Mouse (Mus musculus): ENCODE results near the gene Rab3c. TPM values are rescaled to one million over a fixed set of nuclear protein-coding genes. Genes with fewer than 3 reads are reported as not detected.

The Rab3c gene
- polyA plus RNA-seq, 1 experiment from 2014 or later = not detected

- H3K36me3 ChIP-seq (ENCODE audit: inconsistent target) = no peaks in the 10 kb centered on the region
- no peaks in the 10 kb centered on the region for H3K79me2 ChIP-seq (ENCODE audit: inconsistent target)
- H3K27ac ChIP-seq = no peak overlapping the region
- no peak overlapping the region for H3K4me3 ChIP-seq (ENCODE audit: inconsistent target)
- WGBS (ENCODE audit: missing documents) = 92% methylated on average over 5 of the region's 5 CpGs
These were observed 47.4 kb downstream of the Rab3c start for GRCm38 (mm10) chr13:110233364-110233763.

GRCm38 (mm10) chr13:110231086-110231688 is 49.6 kb downstream of the Rab3c start:
- H3K27ac ChIP-seq = no peak overlapping the region
- no peak overlapping the region for H3K4me3 ChIP-seq (ENCODE audit: inconsistent target)
- WGBS (ENCODE audit: missing documents) = 90% methylated on average over 5 of the region's 5 CpGs
- H3K79me2 ChIP-seq (ENCODE audit: inconsistent target) = no peaks in the 10 kb centered on the region
- no peaks in the 10 kb centered on the region for H3K36me3 ChIP-seq (ENCODE audit: inconsistent target)

DNA sequence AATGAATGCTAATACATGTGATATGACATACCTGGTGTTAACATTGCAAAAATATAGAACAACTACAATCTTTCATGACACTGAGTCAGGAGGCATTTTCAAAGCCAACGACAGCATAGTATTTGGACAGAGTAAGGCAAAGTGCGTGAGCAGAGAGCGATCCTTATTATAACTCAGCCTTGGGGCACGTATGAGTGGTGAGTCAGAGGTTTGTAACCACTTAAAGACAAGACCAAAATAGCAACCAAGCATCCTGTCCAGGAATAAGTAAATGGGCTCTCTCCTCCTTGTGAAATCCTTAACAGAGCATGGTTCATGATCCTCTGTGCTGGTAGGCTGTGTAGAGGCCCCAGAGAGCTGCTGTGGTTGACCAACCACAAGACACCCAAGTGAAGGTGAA is 50.8 kb downstream of the Rab3c start:
- 52% methylated on average over 4 of the region's 4 CpGs for WGBS (ENCODE audit: missing documents)
- H3K36me3 ChIP-seq (ENCODE audit: inconsistent target) = no peaks in the 10 kb centered on the region
- no peaks in the 10 kb centered on the region for H3K79me2 ChIP-seq (ENCODE audit: inconsistent target)
- H3K4me3 ChIP-seq (ENCODE audit: inconsistent target) = no peak overlapping the region
- no peak overlapping the region for H3K27ac ChIP-seq

- WGBS (ENCODE audit: missing documents) = 68% methylated on average over 7 of the region's 7 CpGs
- H3K79me2 ChIP-seq (ENCODE audit: inconsistent target) = no peaks in the 10 kb centered on the region
- H3K4me3 ChIP-seq (ENCODE audit: inconsistent target) = no peak overlapping the region
- no peaks in the 10 kb centered on the region for H3K36me3 ChIP-seq (ENCODE audit: inconsistent target)
- H3K27ac ChIP-seq = no peak overlapping the region
These were observed 61.6 kb downstream of the Rab3c start for GRCm38 (mm10) chr13:110219195-110219594.

DNA sequence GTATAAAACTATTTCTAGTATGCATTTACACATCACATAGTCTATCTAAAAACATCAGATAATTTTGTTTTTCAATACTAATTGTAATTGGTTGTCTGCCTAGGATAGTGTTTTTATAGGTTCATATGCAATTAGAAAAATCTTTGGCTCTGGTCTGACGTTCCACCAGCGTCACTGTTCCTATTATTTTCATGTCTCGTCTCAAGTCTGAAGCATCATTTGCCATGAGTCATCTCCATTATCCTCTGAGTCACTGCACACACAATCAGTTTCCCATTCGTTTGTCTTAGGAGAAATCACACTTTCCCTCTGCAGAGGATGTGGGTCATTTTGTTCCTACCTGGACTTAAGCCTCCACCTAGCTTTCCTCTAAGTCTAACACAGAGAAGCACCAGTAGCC is 62.3 kb downstream of the Rab3c start:
- no peak overlapping the region for H3K4me3 ChIP-seq (ENCODE audit: inconsistent target)
- H3K27ac ChIP-seq = no peak overlapping the region
- no peaks in the 10 kb centered on the region for H3K36me3 ChIP-seq (ENCODE audit: inconsistent target)
- 68% methylated on average over 4 of the region's 4 CpGs for WGBS (ENCODE audit: missing documents)
- no peaks in the 10 kb centered on the region for H3K79me2 ChIP-seq (ENCODE audit: inconsistent target)

DNA sequence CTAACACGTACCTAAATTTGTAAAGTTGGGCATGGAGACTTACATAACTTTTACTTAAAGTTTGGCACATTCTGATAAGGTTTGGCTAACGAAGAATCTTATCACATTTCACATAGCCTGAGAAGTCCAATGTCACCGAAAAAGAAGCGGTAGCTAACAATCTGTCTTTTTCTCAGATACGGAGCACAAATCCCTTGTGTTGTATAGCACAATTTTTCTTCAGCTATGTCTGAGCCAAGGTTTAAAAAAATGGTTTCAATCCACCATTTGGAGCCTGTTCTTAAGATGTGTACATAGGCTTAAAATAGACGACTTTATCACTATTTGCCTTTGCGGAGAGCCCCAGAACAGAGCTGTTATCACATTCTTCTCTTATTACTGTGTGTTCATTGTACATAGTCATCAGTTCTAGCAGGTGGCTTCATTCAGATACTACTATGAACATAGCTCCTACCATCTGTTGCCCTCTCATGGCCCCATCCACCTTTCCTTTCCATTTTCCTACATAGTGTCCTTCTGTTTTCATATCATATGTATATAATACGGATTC is 69.2 kb downstream of the Rab3c start:
- no peak overlapping the region for H3K4me3 ChIP-seq (ENCODE audit: inconsistent target)
- 92% methylated on average over 8 of the region's 8 CpGs for WGBS (ENCODE audit: missing documents)
- H3K79me2 ChIP-seq (ENCODE audit: inconsistent target) = no peaks in the 10 kb centered on the region
- no peaks in the 10 kb centered on the region for H3K36me3 ChIP-seq (ENCODE audit: inconsistent target)
- H3K27ac ChIP-seq = no peak overlapping the region

- Histone ChIP-seq H3K4me3 (ENCODE audit: inconsistent target) (no peak overlapping the region), H3K79me2 (ENCODE audit: inconsistent target) (no peaks in the 10 kb centered on the region), H3K27ac (no peak overlapping the region), H3K36me3 (ENCODE audit: inconsistent target) (no peaks in the 10 kb centered on the region)
- WGBS (ENCODE audit: missing documents) = 96% methylated on average over 5 of the region's 5 CpGs
These were observed 81.9 kb downstream of the Rab3c start for GRCm38 (mm10) chr13:110198906-110199305.

DNA sequence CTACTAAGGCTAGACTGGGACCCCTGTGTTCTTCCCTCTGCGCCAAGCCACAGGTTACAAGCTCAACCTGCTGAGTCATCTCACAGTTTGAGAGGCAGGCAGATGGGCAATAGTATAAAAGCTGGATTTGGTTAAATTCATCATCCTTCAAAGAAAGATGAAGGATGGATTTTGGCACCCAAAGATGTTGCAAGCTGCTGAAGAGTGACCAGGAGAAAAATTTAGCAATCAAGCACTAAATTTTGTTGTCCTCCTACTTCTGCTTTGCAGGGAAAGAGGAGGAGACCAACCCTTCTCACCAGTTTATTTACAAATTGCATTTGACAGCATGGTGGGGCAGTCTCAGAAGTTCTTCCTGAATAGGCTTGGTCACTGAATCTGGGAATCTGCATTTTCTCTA is 90.8 kb downstream of the Rab3c start:
- H3K36me3 ChIP-seq (ENCODE audit: inconsistent target) = no peaks in the 10 kb centered on the region
- H3K27ac ChIP-seq = no peak overlapping the region
- 83% methylated on average over 1 of the region's 1 CpGs for WGBS (ENCODE audit: missing documents)
- H3K79me2 ChIP-seq (ENCODE audit: inconsistent target) = no peaks in the 10 kb centered on the region
- H3K4me3 ChIP-seq (ENCODE audit: inconsistent target) = no peak overlapping the region

DNA sequence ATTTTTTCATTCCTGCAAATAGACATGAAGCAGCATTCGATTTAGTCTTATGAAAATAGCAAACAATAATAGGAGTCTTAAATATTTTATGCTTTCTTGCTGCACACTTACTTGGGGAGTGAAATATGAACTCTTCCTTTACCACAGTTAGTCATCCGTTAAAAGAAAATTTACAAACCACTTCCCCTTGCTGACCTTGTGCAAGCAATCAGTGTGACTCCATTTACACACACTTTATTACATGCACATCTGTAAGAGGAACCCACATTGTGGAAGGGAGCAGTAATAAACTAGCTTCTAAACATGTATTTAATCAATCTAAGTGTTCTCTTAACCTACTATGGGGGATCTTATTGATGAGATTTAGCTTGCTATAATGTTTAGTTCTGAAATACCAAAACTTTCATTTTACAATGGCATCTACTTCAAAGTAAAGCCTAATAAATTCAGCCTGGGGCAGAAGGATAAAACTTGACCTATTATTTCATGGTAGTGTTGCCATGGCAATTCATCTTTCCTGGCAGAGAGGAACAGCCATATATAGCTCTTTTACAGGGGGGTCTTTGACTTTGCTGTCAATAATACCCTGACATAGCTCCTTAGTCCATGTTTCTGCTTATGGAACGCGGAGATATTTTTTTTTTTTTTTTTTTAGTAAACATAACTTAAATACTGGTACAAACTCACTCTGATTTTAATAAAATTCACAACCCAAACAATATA is 95.7 kb downstream of the Rab3c start:
- Histone ChIP-seq H3K4me3 (ENCODE audit: inconsistent target) (no peak overlapping the region), H3K36me3 (ENCODE audit: inconsistent target) (no peaks in the 10 kb centered on the region), H3K79me2 (ENCODE audit: inconsistent target) (no peaks in the 10 kb centered on the region), H3K27ac (no peak overlapping the region)
- 59% methylated on average over 4 of the region's 4 CpGs for WGBS (ENCODE audit: missing documents)

DNA sequence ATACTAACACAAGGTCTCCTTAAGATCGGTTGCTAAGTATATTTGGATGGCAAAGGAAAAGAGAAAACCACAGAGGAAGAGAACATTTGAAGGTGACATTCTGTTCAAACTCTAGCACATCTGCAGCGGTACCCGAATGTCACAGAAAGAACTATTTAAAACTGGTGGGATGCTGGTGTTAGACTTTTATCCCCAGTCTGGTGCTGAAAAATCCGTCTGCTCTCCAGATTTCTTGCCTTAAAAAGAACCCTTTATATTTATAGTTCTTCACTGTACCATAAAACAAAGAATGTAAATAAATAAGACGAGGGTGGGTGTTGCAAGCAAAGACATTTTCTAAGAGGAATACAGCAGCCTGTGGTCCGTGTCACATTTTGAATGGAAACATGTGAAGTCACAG is 105.1 kb downstream of the Rab3c start:
- no peak overlapping the region for H3K27ac ChIP-seq
- WGBS (ENCODE audit: missing documents) = 69% methylated on average over 5 of the region's 6 CpGs
- no peaks in the 10 kb centered on the region for H3K79me2 ChIP-seq (ENCODE audit: inconsistent target)
- no peak overlapping the region for H3K4me3 ChIP-seq (ENCODE audit: inconsistent target)
- H3K36me3 ChIP-seq (ENCODE audit: inconsistent target) = no peaks in the 10 kb centered on the region

GRCm38 (mm10) chr13:110169669-110170068 is 111.1 kb downstream of the Rab3c start:
- Histone ChIP-seq H3K36me3 (ENCODE audit: inconsistent target) (no peaks in the 10 kb centered on the region), H3K4me3 (ENCODE audit: inconsistent target) (no peak overlapping the region), H3K79me2 (ENCODE audit: inconsistent target) (no peaks in the 10 kb centered on the region), H3K27ac (no peak overlapping the region)
- 92% methylated on average over 3 of the region's 3 CpGs for WGBS (ENCODE audit: missing documents)

DNA sequence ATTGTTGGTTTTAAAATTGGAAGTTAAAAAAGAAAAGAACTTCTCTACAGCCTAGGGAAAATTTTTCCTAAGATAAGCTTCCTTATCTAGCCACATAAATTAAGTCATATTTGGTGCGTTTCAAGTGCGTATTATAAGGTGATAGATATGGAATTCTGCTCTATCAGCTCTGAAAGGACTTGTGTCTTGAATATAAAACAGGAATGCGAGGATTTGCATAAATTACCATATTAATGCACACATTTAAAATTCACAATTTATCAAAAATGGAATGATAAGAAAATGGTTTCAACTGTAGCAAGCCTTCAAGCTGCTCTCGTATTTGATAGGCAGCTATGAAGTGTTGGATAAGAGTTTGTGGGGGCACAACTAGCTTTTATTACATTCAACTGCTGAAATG is 111.6 kb downstream of the Rab3c start:
- Histone ChIP-seq H3K4me3 (ENCODE audit: inconsistent target) (no peak overlapping the region), H3K27ac (no peak overlapping the region), H3K79me2 (ENCODE audit: inconsistent target) (no peaks in the 10 kb centered on the region), H3K36me3 (ENCODE audit: inconsistent target) (no peaks in the 10 kb centered on the region)
- WGBS (ENCODE audit: missing documents) = 89% methylated on average over 2 of the region's 4 CpGs

GRCm38 (mm10) chr13:110168570-110168969 is 112.2 kb downstream of the Rab3c start:
- H3K36me3 ChIP-seq (ENCODE audit: inconsistent target) = no peaks in the 10 kb centered on the region
- no peaks in the 10 kb centered on the region for H3K79me2 ChIP-seq (ENCODE audit: inconsistent target)
- 87% methylated on average over 4 of the region's 4 CpGs for WGBS (ENCODE audit: missing documents)
- no peak overlapping the region for H3K27ac ChIP-seq
- no peak overlapping the region for H3K4me3 ChIP-seq (ENCODE audit: inconsistent target)

DNA sequence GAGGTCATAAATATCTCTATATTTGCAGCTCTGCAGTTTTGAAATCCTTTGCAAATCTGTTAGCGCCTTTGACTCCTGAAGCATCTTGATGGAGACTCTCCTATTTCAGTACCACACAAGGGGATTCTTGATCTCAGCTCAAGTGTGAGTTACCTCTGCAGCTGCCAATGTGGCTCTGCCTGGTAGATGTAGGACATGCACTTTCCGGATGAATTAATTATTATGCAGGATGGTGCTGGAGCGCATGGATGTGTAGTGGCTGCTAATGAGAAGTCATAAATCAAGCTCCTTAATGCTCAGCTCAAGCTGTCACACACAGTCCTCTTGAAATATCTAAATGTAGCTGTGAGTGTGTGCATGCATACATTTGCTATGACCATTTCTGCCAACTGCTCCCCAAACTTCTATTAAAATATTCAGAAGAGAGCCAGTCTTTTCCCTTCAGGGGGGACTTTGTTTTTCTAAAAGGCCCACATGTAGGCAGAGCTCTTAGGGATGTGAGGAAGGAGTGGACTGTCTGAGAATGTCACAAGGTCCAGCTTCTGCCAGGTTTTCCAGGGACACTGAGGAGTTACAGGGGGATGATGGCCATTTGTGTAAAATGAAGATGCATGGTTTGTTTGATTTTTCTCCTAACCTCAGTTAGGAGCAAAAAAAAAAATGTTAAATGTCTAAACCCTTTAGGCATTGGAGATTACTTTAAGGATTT is 114.0 kb downstream of the Rab3c start:
- Histone ChIP-seq H3K79me2 (ENCODE audit: inconsistent target) (no peaks in the 10 kb centered on the region), H3K36me3 (ENCODE audit: inconsistent target) (no peaks in the 10 kb centered on the region), H3K27ac (no peak overlapping the region), H3K4me3 (ENCODE audit: inconsistent target) (no peak overlapping the region)
- 97% methylated on average over 3 of the region's 3 CpGs for WGBS (ENCODE audit: missing documents)

GRCm38 (mm10) chr13:110159980-110160379 is 120.8 kb downstream of the Rab3c start:
- H3K79me2 ChIP-seq (ENCODE audit: inconsistent target) = no peaks in the 10 kb centered on the region
- no peaks in the 10 kb centered on the region for H3K36me3 ChIP-seq (ENCODE audit: inconsistent target)
- no peak overlapping the region for H3K4me3 ChIP-seq (ENCODE audit: inconsistent target)
- 84% methylated on average over 4 of the region's 4 CpGs for WGBS (ENCODE audit: missing documents)
- H3K27ac ChIP-seq = no peak overlapping the region
